Mouse (Mus musculus) embryonic facial prominence, embryonic 15.5 days (tissue): Measurements from ENCODE around the gene Slc30a2. TPM values are rescaled to one million over a fixed set of nuclear protein-coding genes. Genes with fewer than 3 reads are reported as not detected.
A peak's percentile ranks its signal among the peaks of the same experiment; 100 is the strongest.
"Not testable (repeated sequence)": the region's sequence is repeated elsewhere in the genome, so short reads cannot be mapped to it uniquely, and the experiment has no call there.

Experiments
- ATAC-seq: fragments of 200-750 bp; cut with Nextera tagmentation; 2 replicates; pipeline ENCODE4 v1.8.0; 2017; ENCODE audit warnings: low read depth, moderate TSS enrichment; ENCODE audit not compliant: insufficient number of reproducible peaks, low FRiP score, low TSS enrichment
- H3K27ac ChIP-seq: fragments of 300-500 bp; sonication (generic); replicated peaks from 2 replicates; pipeline ENCODE4 v1.5.1; 2015; ENCODE audit warnings: mild to moderate bottlenecking, inconsistent platforms
- H3K27me3 ChIP-seq: fragments of 300-500 bp; sonication (generic); 2 replicates; pipeline ENCODE4 v1.6.1; 2015; ENCODE audit warnings: inconsistent platforms
- H3K36me3 ChIP-seq: fragments of 300-500 bp; sonication (generic); 2 replicates; pipeline ENCODE4 v1.6.1; 2015; ENCODE audit warnings: mild to moderate bottlenecking, inconsistent platforms
- H3K4me1 ChIP-seq: fragments of 300-500 bp; sonication (generic); 2 replicates; pipeline ENCODE4 v1.6.1; 2015; ENCODE audit warnings: inconsistent platforms
- H3K4me2 ChIP-seq: fragments of 300-500 bp; sonication (generic); replicated peaks from 2 replicates; pipeline ENCODE4 v1.6.1; 2015; ENCODE audit warnings: mild to moderate bottlenecking, inconsistent platforms
- H3K4me3 ChIP-seq: fragments of 300-500 bp; sonication (generic); replicated peaks from 2 replicates; pipeline ENCODE4 v1.5.1; 2015; ENCODE audit warnings: mild to moderate bottlenecking, inconsistent platforms
- H3K9ac ChIP-seq: fragments of 300-500 bp; sonication (generic); 2 replicates; pipeline ENCODE4 v1.6.1; 2015; ENCODE audit warnings: inconsistent platforms
- H3K9me3 ChIP-seq: fragments of 300-500 bp; sonication (generic); replicated peaks from 2 replicates; pipeline ENCODE4 v1.6.1; 2016; ENCODE audit warnings: inconsistent platforms
- WGBS: fragments of 180-500 bp; shearing (Covaris S2); methylation state at CpG from one replicate; pipeline ENCODE4 v1.1.7; 2015; 5-methylcytosine and 5-hydroxymethylcytosine counted together
- polyA plus RNA-seq: library from polyadenylated mRNA; unstranded; fragments of >200 nt; fragmentation: Nextera tagmentation; extraction: Ambion mirVana; gene quantifications from 2 replicates; pipeline ENCODE4 v1.2.1, GENCODE M21; 2015

The Slc30a2 gene
- 1.6 and 2.3 TPM in 2 replicates for polyA plus RNA-seq

GRCm38 (mm10) chr4:134343071-134344031 lies at the start of gene Slc30a2:
Gene Slc30a2 (plus strand): TSS chr4:134343181.
- H3K9me3 ChIP-seq = no peaks in the 10 kb centered on the region
- no peak for ATAC-seq
- peaks cover 13% of the 10 kb centered on the region for H3K4me1 ChIP-seq
- H3K36me3 ChIP-seq = no peaks in the 10 kb centered on the region
- H3K4me2 ChIP-seq = peak within 1 kb of the TSS; percentile 50
- no peak within 1 kb of the TSS for H3K27ac ChIP-seq
- H3K4me3 ChIP-seq = peak within 1 kb of the TSS; percentile 30
- 0 out of 2 replicates have a peak within 1 kb of the TSS, but pooled peaks have one; percentile 0 for H3K9ac ChIP-seq
- H3K27me3 ChIP-seq = peaks cover 42% of the 10 kb centered on the region
- WGBS = 2% methylated on average over 61 of the region's 61 CpGs

GRCm38 (mm10) chr4:134293692-134294163 lies 49.3 kb upstream of the Slc30a2 start:
- Histone ChIP-seq H3K4me1 (0 out of 2 replicates have a peak, but pooled peaks cover 6% of the 10 kb centered on the region), H3K4me2 (no peak overlapping the region), H3K36me3 (no peaks in the 10 kb centered on the region), H3K27me3 (peaks cover 10% of the 10 kb centered on the region; the same call in 1 of the 2 replicates), H3K4me3 (no peak overlapping the region), H3K9me3 (no peaks in the 10 kb centered on the region), H3K9ac (no peak overlapping the region), H3K27ac (no peak overlapping the region)
- WGBS = 68% methylated on average over 9 of the region's 9 CpGs
- peak; percentile 44; the same call in 1 of the 2 replicates for ATAC-seq

GRCm38 (mm10) chr4:134296096-134296495 lies 46.9 kb upstream of the Slc30a2 start:
- H3K27me3 ChIP-seq = peaks cover 10% of the 10 kb centered on the region; the same call in 1 of the 2 replicates
- not testable (repeated sequence) for H3K4me3 ChIP-seq, H3K27ac ChIP-seq, H3K4me2 ChIP-seq, H3K9ac ChIP-seq, H3K36me3 ChIP-seq, H3K4me1 ChIP-seq, ATAC-seq, H3K9me3 ChIP-seq
- 89% methylated on average over 4 of the region's 4 CpGs for WGBS

- no peak for ATAC-seq
- no peak overlapping the region for H3K9ac ChIP-seq
- no peak overlapping the region for H3K27ac ChIP-seq
- 89% methylated on average over 4 of the region's 4 CpGs for WGBS
- no peak overlapping the region for H3K4me2 ChIP-seq
- H3K36me3 ChIP-seq = no peaks in the 10 kb centered on the region
- no peaks in the 10 kb centered on the region for H3K9me3 ChIP-seq
- peaks cover 10% of the 10 kb centered on the region; the same call in 1 of the 2 replicates for H3K27me3 ChIP-seq
- H3K4me3 ChIP-seq = no peak overlapping the region
- H3K4me1 ChIP-seq = peaks cover 3% of the 10 kb centered on the region; the same call in 1 of the 2 replicates
Observed at GRCm38 (mm10) chr4:134296523-134296922, 46.5 kb upstream of the Slc30a2 start.

- H3K4me2 ChIP-seq = no peak overlapping the region
- H3K36me3 ChIP-seq = no peaks in the 10 kb centered on the region
- H3K4me1 ChIP-seq = peaks cover 3% of the 10 kb centered on the region
- no peak overlapping the region for H3K27ac ChIP-seq
- no peak for ATAC-seq
- H3K9ac ChIP-seq = no peak overlapping the region
- no peak overlapping the region for H3K4me3 ChIP-seq
- H3K27me3 ChIP-seq = peaks cover 10% of the 10 kb centered on the region; the same call in 1 of the 2 replicates
- WGBS = 87% methylated on average over 8 of the region's 8 CpGs
- H3K9me3 ChIP-seq = no peaks in the 10 kb centered on the region
Observed at GRCm38 (mm10) chr4:134297369-134297768, 45.6 kb upstream of the Slc30a2 start.

- H3K27me3 ChIP-seq = no peaks in the 10 kb centered on the region
- H3K4me2 ChIP-seq = no peak overlapping the region
- no peak overlapping the region for H3K4me3 ChIP-seq
- no peaks in the 10 kb centered on the region for H3K36me3 ChIP-seq
- H3K4me1 ChIP-seq = peaks cover 3% of the 10 kb centered on the region
- H3K9ac ChIP-seq = no peak overlapping the region
- no peak for ATAC-seq
- WGBS = 71% methylated on average over 19 of the region's 19 CpGs
- no peaks in the 10 kb centered on the region for H3K9me3 ChIP-seq
- H3K27ac ChIP-seq = no peak overlapping the region
Observed at GRCm38 (mm10) chr4:134298626-134299497, 44.1 kb upstream of the Slc30a2 start.

GRCm38 (mm10) chr4:134299498-134299810 lies 43.5 kb upstream of the Slc30a2 start:
- Histone ChIP-seq H3K4me1 (peaks cover 3% of the 10 kb centered on the region), H3K27ac (no peak overlapping the region), H3K36me3 (no peaks in the 10 kb centered on the region), H3K9ac (no peak overlapping the region), H3K27me3 (no peaks in the 10 kb centered on the region), H3K4me2 (no peak overlapping the region), H3K4me3 (no peak overlapping the region), H3K9me3 (no peaks in the 10 kb centered on the region)
- WGBS = 48% methylated on average over 4 of the region's 4 CpGs
- ATAC-seq = no peak

- no peak for ATAC-seq
- H3K4me2 ChIP-seq = no peak overlapping the region
- WGBS = 75% methylated on average over 9 of the region's 9 CpGs
- H3K27me3 ChIP-seq = no peaks in the 10 kb centered on the region
- no peaks in the 10 kb centered on the region for H3K9me3 ChIP-seq
- H3K36me3 ChIP-seq = no peaks in the 10 kb centered on the region
- no peak overlapping the region for H3K9ac ChIP-seq
- no peak overlapping the region for H3K27ac ChIP-seq
- H3K4me1 ChIP-seq = peaks cover 3% of the 10 kb centered on the region
- H3K4me3 ChIP-seq = no peak overlapping the region
Observed at GRCm38 (mm10) chr4:134300316-134300715, 42.7 kb upstream of the Slc30a2 start.

- H3K4me2 ChIP-seq = no peak overlapping the region
- peaks cover 6% of the 10 kb centered on the region for H3K4me1 ChIP-seq
- H3K9me3 ChIP-seq = no peaks in the 10 kb centered on the region
- no peaks in the 10 kb centered on the region for H3K36me3 ChIP-seq
- H3K27ac ChIP-seq = no peak overlapping the region
- 0 out of 2 replicates have a peak, but pooled peaks have one; percentile 43 for ATAC-seq
- H3K27me3 ChIP-seq = no peaks in the 10 kb centered on the region
- WGBS = 70% methylated on average over 5 of the region's 5 CpGs
- no peak overlapping the region for H3K9ac ChIP-seq
- no peak overlapping the region for H3K4me3 ChIP-seq
Observed at GRCm38 (mm10) chr4:134302084-134302483, 40.9 kb upstream of the Slc30a2 start.

GRCm38 (mm10) chr4:134306963-134307362 lies 36.0 kb upstream of the Slc30a2 start:
- Histone ChIP-seq H3K4me1 (peaks cover 11% of the 10 kb centered on the region), H3K9ac (no peak overlapping the region), H3K4me2 (0 out of 2 replicates have a peak overlapping the region, but pooled peaks have one; percentile 34), H3K27me3 (no peaks in the 10 kb centered on the region), H3K36me3 (no peaks in the 10 kb centered on the region), H3K9me3 (no peaks in the 10 kb centered on the region), H3K27ac (no peak overlapping the region), H3K4me3 (no peak overlapping the region)
- no peak for ATAC-seq
- WGBS = 68% methylated on average over 2 of the region's 2 CpGs
